Mouse (Mus musculus) lung, embryonic 15.5 days (tissue): Measurements from ENCODE around the gene Myef2. TPM values are rescaled to one million over a fixed set of nuclear protein-coding genes. Genes with fewer than 3 reads are reported as not detected.

Experiments
- ATAC-seq: fragments of 200-750 bp; cut with Nextera tagmentation; 2 replicates; pipeline ENCODE4 v1.8.0; 2017; ENCODE audit warnings: moderate number of reproducible peaks, borderline replicate concordance; ENCODE audit not compliant: low FRiP score, low TSS enrichment; ENCODE audit errors: extremely low read depth
- H3K27ac ChIP-seq: fragments of 300-500 bp; sonication (generic); 2 replicates; pipeline ENCODE4 v1.5.1; 2015; ENCODE audit warnings: moderate library complexity, mild to moderate bottlenecking, inconsistent platforms
- H3K27me3 ChIP-seq: fragments of 300-500 bp; sonication (generic); 2 replicates; pipeline ENCODE4 v1.6.1; 2015; ENCODE audit warnings: inconsistent platforms
- H3K36me3 ChIP-seq: fragments of 300-500 bp; sonication (generic); 2 replicates; pipeline ENCODE4 v1.6.1; 2015; ENCODE audit warnings: inconsistent platforms
- H3K4me1 ChIP-seq: fragments of 300-500 bp; sonication (generic); 2 replicates; pipeline ENCODE4 v1.6.1; 2015; ENCODE audit warnings: inconsistent platforms
- H3K4me2 ChIP-seq: fragments of 300-500 bp; sonication (generic); 2 replicates; pipeline ENCODE4 v1.6.1; 2015; ENCODE audit warnings: inconsistent platforms, mild to moderate bottlenecking, moderate library complexity
- H3K4me3 ChIP-seq: fragments of 300-500 bp; sonication (generic); 2 replicates; pipeline ENCODE4 v1.5.1; 2015; ENCODE audit warnings: mild to moderate bottlenecking, inconsistent platforms
- H3K9ac ChIP-seq: fragments of 300-500 bp; sonication (generic); 2 replicates; pipeline ENCODE4 v1.6.1; 2015; ENCODE audit warnings: inconsistent platforms
- H3K9me3 ChIP-seq: fragments of 300-500 bp; sonication (generic); 2 replicates; pipeline ENCODE4 v1.6.1; 2016; ENCODE audit warnings: inconsistent platforms
- WGBS: fragments of 180-500 bp; shearing (Covaris S2); methylation state at CpG from one replicate; pipeline ENCODE4 v1.1.7; 2015; 5-methylcytosine and 5-hydroxymethylcytosine counted together
- polyA plus RNA-seq: library from polyadenylated mRNA; unstranded; fragments of >200 nt; fragmentation: Nextera tagmentation; extraction: Ambion mirVana; gene quantifications from 2 replicates; pipeline ENCODE4 v1.2.1, GENCODE M21; 2015

The Myef2 gene
- polyA plus RNA-seq, 1 experiment from 2014 or later: 97.6 TPM

- Histone ChIP-seq H3K27me3 (no peaks in the 10 kb centered on the region), H3K27ac (no peak overlapping the region), H3K4me3 (no peak overlapping the region), H3K4me1 (0 out of 2 replicates have a peak, but pooled peaks cover 5% of the 10 kb centered on the region), H3K36me3 (no peaks in the 10 kb centered on the region), H3K9ac (no peak overlapping the region), H3K4me2 (no peak overlapping the region), H3K9me3 (no peaks in the 10 kb centered on the region)
- 83% methylated on average over 7 of the region's 7 CpGs for WGBS
- ATAC-seq: no peak
Measured at GRCm38 (mm10) chr2:125067373-125067772, 56.1 kb downstream of the Myef2 start.

GRCm38 (mm10) chr2:125062944-125063343 lies 60.5 kb downstream of the Myef2 start:
- Histone ChIP-seq H3K4me1 (0 out of 2 replicates have a peak, but pooled peaks cover 2% of the 10 kb centered on the region), H3K27me3 (no peaks in the 10 kb centered on the region), H3K4me3 (no peak overlapping the region), H3K4me2 (no peak overlapping the region), H3K9me3 (no peaks in the 10 kb centered on the region), H3K36me3 (no peaks in the 10 kb centered on the region), H3K27ac (no peak overlapping the region), H3K9ac (no peak overlapping the region)
- WGBS: 44% methylated on average over 4 of the region's 4 CpGs
- no peak for ATAC-seq

GRCm38 (mm10) chr2:125061451-125061850 lies 62.0 kb downstream of the Myef2 start:
- no peaks in the 10 kb centered on the region for H3K9me3 ChIP-seq
- no peaks in the 10 kb centered on the region for H3K27me3 ChIP-seq
- whole genome bisulfite sequencing: 91% methylated on average over 7 of the region's 7 CpGs
- no peaks in the 10 kb centered on the region for H3K36me3 ChIP-seq
- H3K27ac ChIP-seq: no peak overlapping the region
- no peak overlapping the region for H3K9ac ChIP-seq
- H3K4me3 ChIP-seq: no peak overlapping the region
- ATAC-seq: no peak
- no peaks in the 10 kb centered on the region for H3K4me1 ChIP-seq
- no peak overlapping the region for H3K4me2 ChIP-seq

- Histone ChIP-seq H3K4me3 (no peak overlapping the region), H3K4me1 (no peaks in the 10 kb centered on the region), H3K27ac (no peak overlapping the region), H3K27me3 (no peaks in the 10 kb centered on the region), H3K4me2 (no peak overlapping the region), H3K36me3 (no peaks in the 10 kb centered on the region), H3K9me3 (no peaks in the 10 kb centered on the region), H3K9ac (no peak overlapping the region)
- 27% methylated on average over 7 of the region's 7 CpGs for WGBS
- no peak for ATAC-seq
Measured at GRCm38 (mm10) chr2:125057250-125057815, 66.1 kb downstream of the Myef2 start.

GRCm38 (mm10) chr2:125055316-125055903 lies 68.1 kb downstream of the Myef2 start:
- Histone ChIP-seq H3K4me3 (no peak overlapping the region), H3K27me3 (no peaks in the 10 kb centered on the region), H3K4me2 (no peak overlapping the region), H3K4me1 (no peaks in the 10 kb centered on the region), H3K36me3 (no peaks in the 10 kb centered on the region), H3K27ac (no peak overlapping the region), H3K9ac (no peak overlapping the region), H3K9me3 (no peaks in the 10 kb centered on the region)
- no peak for ATAC-seq
- WGBS: 69% methylated on average over 7 of the region's 7 CpGs

Other genes with a start within 250 kb of the Myef2 start
- 1.7 and 3.4 TPM in 2 replicates for gene Slc24a5, start 55.5 kb downstream of the Myef2 start, polyA plus RNA-seq
- gene Ctxn2, start 13.0 kb upstream of the Myef2 start, polyA plus RNA-seq: 0.21 TPM in 1 of 2 replicates, not detected in the other
- not detected in 2 replicates for gene Slc12a1, start 28.8 kb upstream of the Myef2 start, polyA plus RNA-seq
- gene Dut, start 123.5 kb upstream of the Myef2 start, polyA plus RNA-seq: 164 and 176 TPM in 2 replicates